Mouse (Mus musculus): Measurements from ENCODE around the gene Fhad1.
A peak's percentile ranks its signal among the peaks of the same experiment; 100 is the strongest.

The Fhad1 gene

GRCm38 (mm10) chr4:141932785-141933574, 81.9 kb downstream of the Fhad1 start:
- DNase-seq (ENCODE audit: low spot score): no peak

GRCm38 (mm10) chr4:141931526-141931925, 83.4 kb downstream of the Fhad1 start:
- DNase-seq (ENCODE audit: low spot score): no peak

- no peak for DNase-seq (ENCODE audit: low spot score)
Observed at GRCm38 (mm10) chr4:141930001-141930400, 84.9 kb downstream of the Fhad1 start.

- peak; percentile 3 for DNase-seq (ENCODE audit: low spot score)
Observed at GRCm38 (mm10) chr4:141928881-141929281, 86.0 kb downstream of the Fhad1 start.

- no peak for DNase-seq (ENCODE audit: low spot score)
Observed at GRCm38 (mm10) chr4:141925781-141926345, 89.0 kb downstream of the Fhad1 start.

GRCm38 (mm10) chr4:141923961-141924360, 90.9 kb downstream of the Fhad1 start:
- no peak for DNase-seq (ENCODE audit: low spot score)

- DNase-seq (ENCODE audit: low spot score): no peak
Observed at GRCm38 (mm10) chr4:141920391-141920790, 94.5 kb downstream of the Fhad1 start.

- DNase-seq (ENCODE audit: low spot score): no peak
Observed at GRCm38 (mm10) chr4:141917735-141918419, 97.0 kb downstream of the Fhad1 start.

- no peak for DNase-seq (ENCODE audit: low spot score)
Observed at GRCm38 (mm10) chr4:141914040-141914439, 100.8 kb downstream of the Fhad1 start.

- no peak for DNase-seq (ENCODE audit: low spot score)
Observed at GRCm38 (mm10) chr4:141913201-141913993, 101.5 kb downstream of the Fhad1 start.

- DNase-seq (ENCODE audit: low spot score): no peak
Observed at GRCm38 (mm10) chr4:141904710-141905109, 110.2 kb downstream of the Fhad1 start.

GRCm38 (mm10) chr4:141902479-141902858, 112.4 kb downstream of the Fhad1 start:
- DNase-seq (ENCODE audit: low spot score): no peak

GRCm38 (mm10) chr4:141901711-141902478, 113.0 kb downstream of the Fhad1 start:
- DNase-seq (ENCODE audit: low spot score): no peak

- DNase-seq (ENCODE audit: low spot score): no peak
Observed at GRCm38 (mm10) chr4:141900421-141900820, 114.5 kb downstream of the Fhad1 start.

- no peak for DNase-seq (ENCODE audit: low spot score)
Observed at GRCm38 (mm10) chr4:141899936-141900335, 114.9 kb downstream of the Fhad1 start.

- DNase-seq (ENCODE audit: low spot score): no peak
Observed at GRCm38 (mm10) chr4:141898905-141899304, 116.0 kb downstream of the Fhad1 start.

GRCm38 (mm10) chr4:141897838-141898237, 117.0 kb downstream of the Fhad1 start:
- no peak for DNase-seq (ENCODE audit: low spot score)

GRCm38 (mm10) chr4:141897225-141897624, 117.7 kb downstream of the Fhad1 start:
- no peak for DNase-seq (ENCODE audit: low spot score)

- no peak for DNase-seq (ENCODE audit: low spot score)
Observed at GRCm38 (mm10) chr4:141895772-141896171, 119.1 kb downstream of the Fhad1 start.

- no peak for DNase-seq (ENCODE audit: low spot score)
Observed at GRCm38 (mm10) chr4:141893157-141893784, 121.6 kb downstream of the Fhad1 start.

- no peak for DNase-seq (ENCODE audit: low spot score)
Observed at GRCm38 (mm10) chr4:141886385-141886968, 128.4 kb downstream of the Fhad1 start.

All from adipocyte (in vitro differentiated cells).